Mouse (Mus musculus) adrenal gland, adult (tissue): Measurements from ENCODE around the gene Akap8.

Source experiments
- DNase-seq, 2 experiments: peaks; one replicate each; pipeline ENCODE4 v3.0.0; 2022 to 2023; ENCODE audit warnings: low spot score in 1 of 2; ENCODE audit not compliant: inconsistent age in 2 of 2

Gene Akap8

DNA sequence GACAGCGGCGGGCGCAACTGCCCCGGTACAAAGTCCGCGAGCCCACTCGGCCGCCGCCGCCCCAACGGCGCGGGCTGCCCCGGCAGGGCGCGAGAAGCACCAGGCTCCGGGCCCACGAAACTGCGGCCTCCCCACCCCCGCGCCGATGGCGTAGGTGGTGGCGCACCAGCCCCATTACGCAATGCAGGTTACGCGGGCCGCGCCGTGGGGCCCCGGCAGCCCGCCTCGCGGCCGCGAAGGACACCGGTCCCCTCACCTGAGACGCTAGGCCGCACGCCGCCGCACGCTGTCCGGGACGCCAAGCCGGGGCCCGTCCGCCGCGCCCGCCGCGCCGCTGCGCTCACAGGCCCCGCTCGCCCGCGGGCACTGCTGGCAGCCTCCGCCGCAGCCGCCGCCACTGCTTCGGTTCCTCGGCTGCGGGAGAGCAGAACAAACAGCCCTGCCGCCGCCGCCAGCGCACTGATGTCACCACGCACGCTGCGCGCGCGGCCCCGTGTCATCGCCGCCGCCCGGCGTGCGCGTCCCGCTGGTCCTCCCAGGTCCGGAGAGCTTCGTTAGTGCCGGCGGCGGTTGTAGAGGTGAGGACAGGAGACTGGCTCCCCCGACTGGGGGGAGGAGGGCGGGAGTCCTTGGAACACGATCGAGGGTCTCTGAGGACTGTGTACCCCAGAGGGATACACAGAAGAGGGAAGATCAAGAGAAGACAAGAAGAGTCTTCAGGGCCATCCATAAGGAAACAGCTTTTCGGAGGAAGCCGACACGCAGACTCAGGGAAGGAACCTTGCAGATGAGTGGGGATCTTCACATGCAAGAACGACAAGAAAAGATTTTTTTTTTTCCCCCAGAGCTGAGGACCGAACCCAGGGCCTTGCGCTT is 36.5 kb downstream of the Akap8 start, which contains the start of gene Brd4:
Brd4 (minus strand) TSS at position 461 of the 876 bp plus-strand sequence.
- DNase-seq, result peak; percentile 94 to 98

DNA sequence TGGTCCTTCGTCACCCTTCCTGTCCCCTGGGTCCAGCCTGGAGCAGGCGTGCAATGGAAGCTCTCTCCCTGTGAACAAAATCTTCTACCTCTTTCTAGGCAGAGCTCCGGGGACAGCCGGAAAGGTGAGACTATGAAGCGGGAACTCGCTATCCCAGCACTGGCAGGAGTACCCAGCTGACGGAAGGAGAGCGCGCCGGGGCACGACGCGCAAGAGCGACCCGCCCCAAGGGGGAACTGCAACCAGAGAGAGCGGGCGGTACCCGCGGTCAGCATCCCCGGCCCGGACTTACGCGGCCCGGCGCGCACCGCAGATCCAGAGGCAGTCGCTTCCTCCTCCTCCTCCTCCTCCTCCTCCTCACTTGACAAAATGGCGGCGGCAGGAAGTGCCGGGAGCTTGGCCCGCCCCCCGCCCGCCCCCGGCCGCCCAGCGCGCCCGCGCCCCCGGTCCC is 37.2 kb downstream of the Akap8 start:
- peak; percentile 74 to 90 for DNase-seq

DNA sequence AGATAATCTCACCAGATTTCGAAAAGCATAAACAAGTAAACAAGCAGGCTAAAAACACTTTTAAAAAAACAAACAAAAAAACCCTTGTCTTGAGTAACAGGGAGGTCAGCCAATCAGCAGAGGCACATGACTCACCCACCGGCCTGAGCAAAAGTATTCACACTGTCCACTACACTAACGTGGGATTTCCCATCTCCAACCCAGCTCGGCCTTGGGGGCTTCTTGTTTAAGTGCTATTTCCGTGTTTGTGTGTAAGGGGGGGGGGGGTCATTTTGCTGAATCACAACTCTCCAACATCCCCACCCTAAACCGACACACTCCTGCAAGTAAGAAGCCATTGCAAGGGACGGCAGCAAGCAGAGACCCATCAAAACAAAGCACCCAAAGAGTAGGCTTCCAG is 37.7 kb downstream of the Akap8 start:
- peak; percentile 63 to 86 for DNase-seq

GRCm38 (mm10) chr17:32281611-32282310 is 39.3 kb downstream of the Akap8 start:
- no peak for DNase-seq

GRCm38 (mm10) chr17:32281126-32281525 is 39.9 kb downstream of the Akap8 start:
- DNase-seq, result no peak

GRCm38 (mm10) chr17:32280575-32280974 is 40.5 kb downstream of the Akap8 start:
- no peak for DNase-seq

- DNase-seq, result no peak
Measured at GRCm38 (mm10) chr17:32277201-32277600, 43.8 kb downstream of the Akap8 start.

DNA sequence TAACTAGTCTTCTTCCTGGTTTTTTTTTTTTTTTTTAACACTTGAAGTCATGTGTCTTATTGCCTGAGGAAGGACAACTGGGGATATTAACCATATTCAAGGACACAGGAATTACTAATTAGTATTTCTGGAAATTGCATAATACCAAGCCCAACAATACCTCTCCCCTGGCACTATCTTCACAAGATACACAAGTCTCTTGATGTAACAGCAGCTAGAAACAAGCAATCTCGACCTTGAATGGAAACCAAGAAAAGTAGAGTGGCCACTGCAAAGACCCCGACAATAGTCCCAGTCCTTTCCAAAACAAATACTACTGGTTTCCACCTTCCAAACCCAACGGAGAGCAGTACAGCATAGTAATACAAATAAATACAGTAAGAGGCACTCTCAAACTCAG is 45.5 kb downstream of the Akap8 start:
- DNase-seq, result peak in 1 of 2 experiments; percentile 65

- no peak for DNase-seq
Measured at GRCm38 (mm10) chr17:32269151-32269550, 51.9 kb downstream of the Akap8 start.

DNA sequence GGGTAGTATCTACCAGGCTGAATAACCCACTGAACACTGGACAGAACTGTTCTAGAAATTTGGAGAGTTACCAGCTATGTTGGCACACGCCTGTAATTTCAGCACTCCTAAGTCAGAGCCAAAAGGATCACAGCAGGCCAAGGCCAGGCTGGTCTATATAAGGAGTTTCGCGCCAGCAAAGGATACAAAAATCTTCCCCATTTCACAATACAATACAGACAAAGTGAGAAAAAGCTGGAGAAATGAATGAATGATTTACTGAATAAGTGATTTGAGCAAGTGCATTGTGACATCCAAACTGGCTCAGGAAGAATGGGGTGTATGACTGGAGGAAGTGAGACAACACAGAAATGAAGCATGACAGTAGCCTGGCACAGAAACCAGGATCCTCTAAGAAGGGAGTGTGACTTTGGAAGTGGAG is 52.5 kb downstream of the Akap8 start:
- peak; percentile 66 to 89 for DNase-seq

DNA sequence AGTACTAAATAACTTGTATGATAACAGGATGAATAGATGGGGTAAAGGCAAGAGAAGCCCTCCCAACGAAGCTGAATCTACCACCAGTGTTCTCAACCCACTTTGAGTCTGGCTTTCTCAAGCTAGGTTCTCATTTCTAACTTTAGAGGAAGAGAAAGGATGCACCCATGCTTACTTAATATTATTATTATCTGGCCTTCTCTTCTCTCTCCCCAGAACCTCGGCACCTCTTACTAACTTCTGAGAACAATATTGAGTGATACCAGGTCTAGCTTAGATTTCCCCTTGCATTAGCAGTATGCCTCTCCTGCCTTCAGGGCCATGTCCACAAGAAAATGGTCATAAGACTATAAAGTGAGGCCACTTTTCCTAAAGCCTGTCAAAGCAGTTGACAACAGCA is 52.9 kb downstream of the Akap8 start:
- DNase-seq, result no peak

GRCm38 (mm10) chr17:32267617-32268016 is 53.4 kb downstream of the Akap8 start:
- no peak for DNase-seq

DNA sequence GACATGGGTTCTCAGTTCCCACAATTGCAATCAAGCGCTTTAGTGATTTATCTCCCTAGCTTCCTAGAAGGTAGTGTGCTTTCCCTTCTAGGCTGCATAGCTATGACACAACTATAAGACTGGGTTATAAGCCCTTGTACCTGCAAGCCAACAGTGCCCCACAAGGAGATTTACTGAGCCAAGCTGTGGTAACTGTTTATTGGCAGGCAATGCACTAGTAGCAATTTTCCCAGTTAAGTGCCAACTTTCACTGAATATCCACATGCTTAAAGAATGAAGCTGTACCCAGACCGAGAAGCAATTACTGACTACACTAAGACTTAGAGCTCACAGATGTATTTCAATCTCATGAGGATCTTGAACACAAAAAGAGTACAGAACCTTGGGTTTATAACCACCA is 57.4 kb downstream of the Akap8 start:
- peak in 1 of 2 experiments; percentile 52 for DNase-seq

GRCm38 (mm10) chr17:32262831-32263559 is 58.0 kb downstream of the Akap8 start:
- no peak for DNase-seq

DNA sequence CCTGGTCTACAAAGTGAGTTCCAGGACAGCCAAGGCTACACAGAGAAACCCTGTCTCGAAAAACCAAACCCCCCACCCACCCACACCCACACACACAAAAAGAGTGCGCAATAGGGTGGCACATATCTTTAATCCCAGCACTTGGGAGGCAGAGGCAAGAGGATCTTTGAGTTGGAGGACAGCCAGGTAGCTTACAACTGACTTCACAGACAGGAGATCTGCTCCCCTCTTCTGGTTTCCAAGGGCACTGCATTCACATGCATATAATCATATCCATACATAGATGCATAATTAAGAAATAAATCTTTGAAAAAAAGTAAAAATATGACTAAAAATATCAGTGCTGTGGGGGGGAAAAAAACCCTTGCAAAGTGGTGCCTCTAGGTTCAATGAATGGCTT is 62.2 kb downstream of the Akap8 start:
- DNase-seq, result no peak

- DNase-seq, result no peak
Measured at GRCm38 (mm10) chr17:32257944-32258343, 63.1 kb downstream of the Akap8 start.

- DNase-seq, result peak in 1 of 2 experiments; percentile 56
Measured at GRCm38 (mm10) chr17:32257452-32257851, 63.6 kb downstream of the Akap8 start.

DNA sequence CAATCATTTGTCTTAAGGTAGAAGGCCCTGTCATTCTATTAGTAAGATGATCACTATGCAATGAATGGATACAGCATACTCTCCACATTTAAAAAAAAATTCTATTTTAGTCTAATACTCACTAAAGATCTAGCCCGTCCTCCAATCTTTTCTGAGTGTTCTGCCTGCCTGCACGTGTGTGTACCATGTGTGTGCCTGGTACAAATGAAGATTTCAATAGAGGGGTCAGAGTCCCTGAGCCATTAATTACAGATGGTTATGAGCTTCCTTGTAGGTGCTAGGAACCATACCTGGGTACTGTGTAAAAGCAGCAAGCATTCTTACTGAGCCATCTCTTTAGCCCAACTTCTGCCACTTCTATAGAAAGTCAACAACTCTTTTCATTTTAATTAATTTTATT is 64.1 kb downstream of the Akap8 start:
- no peak for DNase-seq
